Mouse (Mus musculus) C2C12 (cell line): ENCODE data around the gene Spata5. TPM values are rescaled to one million over a fixed set of nuclear protein-coding genes. Genes with fewer than 3 reads are reported as not detected.

Experiments
- H3K27me3 ChIP-seq: one replicate; pipeline ENCODE4 v1.6.1; 2011; ENCODE audit not compliant: control insufficient read depth, insufficient read depth, insufficient read length
- H3K36me3 ChIP-seq: one replicate; pipeline ENCODE4 v1.6.1; 2011; ENCODE audit not compliant: control insufficient read depth, insufficient read depth
- H3K4me3 ChIP-seq: one replicate; pipeline ENCODE4 v1.5.1; 2011; ENCODE audit warnings: mild to moderate bottlenecking, control low read depth; ENCODE audit not compliant: poor library complexity, insufficient read depth, severe bottlenecking
- H3K79me2 ChIP-seq: one replicate; pipeline ENCODE4 v1.6.1; 2011; ENCODE audit not compliant: control insufficient read depth, insufficient read depth
- H3K79me3 ChIP-seq: one replicate; pipeline ENCODE4 v1.6.1; 2011; ENCODE audit warnings: low read depth, control low read depth
- H3ac ChIP-seq: one replicate; pipeline ENCODE3; 2011; ENCODE audit warnings: low read depth; ENCODE audit not compliant: control insufficient read depth, insufficient read length
- CEBPB ChIP-seq: IDR thresholded peaks from one replicate; pipeline ENCODE4 v1.6.1; 2011; ENCODE audit warnings: low read depth, mild to moderate bottlenecking, control low read depth, moderate library complexity
- CTCF ChIP-seq: IDR thresholded peaks from one replicate; pipeline ENCODE4 v1.5.1; 2011; ENCODE audit not compliant: control insufficient read depth, insufficient read depth, insufficient read length
- FOSL1 ChIP-seq: IDR thresholded peaks from one replicate; pipeline ENCODE4 v1.8.0; 2011; ENCODE audit warnings: mild to moderate bottlenecking, low read length; ENCODE audit not compliant: poor library complexity, insufficient read depth, severe bottlenecking
- MAX ChIP-seq: IDR thresholded peaks from one replicate; pipeline ENCODE4 v1.6.1; 2011; ENCODE audit warnings: mild to moderate bottlenecking, control low read depth
- MYOD1 ChIP-seq: IDR thresholded peaks from one replicate; pipeline ENCODE4 v1.6.1; 2011; ENCODE audit warnings: low read depth; ENCODE audit not compliant: control insufficient read depth, insufficient read length
- MYOG ChIP-seq: IDR thresholded peaks from one replicate; pipeline ENCODE4 v1.6.1; 2011; ENCODE audit not compliant: control insufficient read depth, insufficient read length; ENCODE audit errors: extremely low read depth
- USF1 ChIP-seq: IDR thresholded peaks from one replicate; pipeline ENCODE4 v1.6.1; 2011; ENCODE audit warnings: low read depth, mild to moderate bottlenecking, control low read depth, moderate library complexity
- polyA plus RNA-seq: library from polyadenylated mRNA; unstranded; fragments of >200 nt; fragmentation: generic; extraction: Trizol; gene quantifications from one replicate; pipeline ENCODE4 v1.2.1, GENCODE M21; 2012; ENCODE audit warnings: missing spikeins

Spata5 gene
- polyA plus RNA-seq, 1 experiment = 19.6 TPM

- TF ChIP-seq MAX (no peak), USF1 (no peak)
- H3K27me3 ChIP-seq = no peaks in the 10 kb centered on the region
- H3ac ChIP-seq = no peak overlapping the region
- H3K36me3 ChIP-seq = peaks cover 19% of the 10 kb centered on the region
- H3K79me3 ChIP-seq = no peaks in the 10 kb centered on the region
- H3K4me3 ChIP-seq = no peak overlapping the region
- H3K79me2 ChIP-seq = peaks cover 10% of the 10 kb centered on the region
Measured at GRCm38 (mm10) chr3:37481295-37481694, 61.6 kb downstream of the Spata5 start.

DNA sequence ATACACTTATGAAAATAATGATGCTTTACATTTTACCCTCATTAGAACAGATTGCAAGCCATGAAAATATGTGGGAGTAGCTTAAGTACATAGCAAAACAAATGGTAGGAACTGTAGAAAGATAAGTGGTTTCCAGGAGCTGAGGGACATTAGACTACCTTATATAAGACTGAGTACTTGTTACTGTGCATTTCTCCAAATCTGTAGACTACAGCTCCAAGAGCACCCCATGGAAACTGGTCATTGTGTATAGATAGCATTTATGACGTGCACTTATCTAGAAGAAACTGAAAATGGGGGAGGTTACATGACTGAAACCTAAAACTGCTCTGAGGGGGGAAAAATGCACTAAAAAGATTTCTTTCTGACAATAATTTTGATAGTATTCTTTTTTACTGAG is 63.0 kb downstream of the Spata5 start:
- H3K4me3 ChIP-seq = no peak overlapping the region
- H3K27me3 ChIP-seq = no peaks in the 10 kb centered on the region
- TF ChIP-seq USF1 (no peak), MYOG (no peak), MAX (no peak), CTCF (no peak), MYOD1 (no peak), CEBPB (no peak), FOSL1 (no peak)
- H3ac ChIP-seq = no peak overlapping the region
- H3K36me3 ChIP-seq = peaks cover 19% of the 10 kb centered on the region
- H3K79me2 ChIP-seq = peaks cover 6% of the 10 kb centered on the region
- H3K79me3 ChIP-seq = no peaks in the 10 kb centered on the region

- no peak overlapping the region for H3K4me3 ChIP-seq
- H3K79me2 ChIP-seq = no peaks in the 10 kb centered on the region
- no peaks in the 10 kb centered on the region for H3K27me3 ChIP-seq
- H3ac ChIP-seq = no peak overlapping the region
- H3K36me3 ChIP-seq = peaks cover 19% of the 10 kb centered on the region
- no peaks in the 10 kb centered on the region for H3K79me3 ChIP-seq
- TF ChIP-seq MYOD1 (no peak), MAX (no peak), FOSL1 (no peak), USF1 (no peak), CTCF (no peak), MYOG (no peak), CEBPB (no peak)
Measured at GRCm38 (mm10) chr3:37483709-37484265, 64.1 kb downstream of the Spata5 start.

DNA sequence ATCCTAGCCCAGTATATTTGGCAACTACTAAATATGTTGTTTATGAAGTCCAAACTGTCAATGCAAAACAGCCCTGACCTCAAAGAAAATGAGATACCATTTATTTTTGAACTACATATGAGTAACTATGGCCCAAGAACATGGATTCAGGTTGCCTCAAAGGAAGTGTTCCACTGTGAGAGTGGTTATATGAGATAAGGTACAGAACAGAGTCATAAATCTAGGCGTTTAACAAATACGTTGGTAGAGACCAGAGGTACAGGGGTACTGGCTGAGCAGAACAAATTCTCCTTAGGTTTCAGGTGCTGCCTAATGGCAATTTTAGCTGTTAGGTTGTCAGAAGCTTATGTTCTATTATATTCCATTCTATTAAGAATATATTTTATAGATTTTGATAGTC is 67.9 kb downstream of the Spata5 start:
- H3K79me2 ChIP-seq = no peaks in the 10 kb centered on the region
- H3ac ChIP-seq = no peak overlapping the region
- TF ChIP-seq USF1 = no peak
- TF ChIP-seq MYOG = no peak
- no peak for TF ChIP-seq CTCF
- TF ChIP-seq CEBPB = no peak
- TF ChIP-seq FOSL1 = no peak
- TF ChIP-seq MYOD1 = no peak
- TF ChIP-seq MAX = no peak
- H3K79me3 ChIP-seq = no peaks in the 10 kb centered on the region
- H3K4me3 ChIP-seq = no peak overlapping the region
- no peaks in the 10 kb centered on the region for H3K27me3 ChIP-seq
- H3K36me3 ChIP-seq = peaks cover 13% of the 10 kb centered on the region

GRCm38 (mm10) chr3:37488173-37488572 is 68.5 kb downstream of the Spata5 start:
- H3K27me3 ChIP-seq = no peaks in the 10 kb centered on the region
- H3ac ChIP-seq = no peak overlapping the region
- no peak for TF ChIP-seq USF1
- TF ChIP-seq CEBPB = no peak
- TF ChIP-seq CTCF = no peak
- TF ChIP-seq MYOG = no peak
- TF ChIP-seq MAX = no peak
- TF ChIP-seq MYOD1 = no peak
- no peak for TF ChIP-seq FOSL1
- H3K4me3 ChIP-seq = no peak overlapping the region
- H3K36me3 ChIP-seq = peaks cover 12% of the 10 kb centered on the region
- no peaks in the 10 kb centered on the region for H3K79me2 ChIP-seq
- H3K79me3 ChIP-seq = no peaks in the 10 kb centered on the region

- H3K27me3 ChIP-seq = no peaks in the 10 kb centered on the region
- TF ChIP-seq CEBPB = no peak
- no peak for TF ChIP-seq USF1
- no peak for TF ChIP-seq MYOG
- no peak for TF ChIP-seq CTCF
- no peak for TF ChIP-seq MYOD1
- no peak for TF ChIP-seq MAX
- TF ChIP-seq FOSL1 = no peak
- H3K4me3 ChIP-seq = no peak overlapping the region
Measured at GRCm38 (mm10) chr3:37490025-37490424, 70.3 kb downstream of the Spata5 start.

More at GRCm38 (mm10) chr3:37490025-37490424, 70.3 kb downstream of the Spata5 start:
- peaks cover 10% of the 10 kb centered on the region for H3K36me3 ChIP-seq
- H3K79me3 ChIP-seq = no peaks in the 10 kb centered on the region
- no peaks in the 10 kb centered on the region for H3K79me2 ChIP-seq
- H3ac ChIP-seq = no peak overlapping the region
